Mouse (Mus musculus) liver, postnatal 0 days (tissue): Measurements from ENCODE around the gene Ndufv1.

Experiments used
- CTCF ChIP-seq: sonication (generic); IDR thresholded peaks from 2 replicates; pipeline ENCODE4 v1.5.1; 2016; ENCODE audit warnings: antibody characterized with exemption, low read depth
- EP300 ChIP-seq: IDR thresholded peaks from 2 replicates; pipeline ENCODE4 v1.6.1; 2016; ENCODE audit warnings: antibody characterized with exemption, low read depth, mild to moderate bottlenecking

DNA sequence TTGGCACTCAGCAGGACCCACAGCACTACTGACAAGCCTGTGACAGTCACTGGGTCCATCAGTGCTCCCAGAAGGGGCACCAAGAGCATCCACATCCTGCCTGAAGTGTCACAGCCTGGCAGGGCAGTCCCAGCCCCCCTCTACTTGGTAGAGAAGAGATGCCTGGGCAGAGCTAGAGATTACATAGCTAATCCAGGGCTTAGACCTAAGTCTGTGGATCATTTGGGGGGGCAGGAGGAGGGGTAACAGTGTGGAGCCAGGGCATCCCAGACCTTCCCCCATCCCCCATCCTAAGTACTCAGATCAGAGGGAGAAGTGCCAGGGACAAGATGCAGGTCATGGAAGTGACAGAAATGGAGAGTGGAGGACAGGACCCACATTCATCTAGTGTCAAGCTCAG lies 2.2 kb upstream of the Ndufv1 start:
- TF ChIP-seq CTCF (no peak), EP300 (no peak)
